Mouse (Mus musculus): Measurements from ENCODE around the gene Scyl1.

DNA sequence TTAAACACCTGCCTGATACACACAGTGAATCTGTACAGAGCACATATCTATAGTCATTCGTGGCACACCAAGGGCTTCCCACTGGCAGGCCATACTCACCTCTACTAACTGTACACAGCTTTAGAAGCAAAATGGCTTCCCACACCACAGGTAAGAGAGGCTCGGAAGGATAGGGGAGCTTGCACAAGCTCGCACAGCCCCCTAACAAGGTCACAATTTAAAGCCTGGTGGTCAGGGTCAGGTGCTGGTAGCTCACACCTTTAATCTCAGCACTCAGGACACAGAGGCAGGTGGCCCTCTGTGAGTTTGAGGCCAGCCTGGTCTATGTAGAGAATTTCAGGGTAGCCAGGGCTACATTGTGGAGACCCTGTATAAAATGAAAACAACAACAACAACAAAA lies 42.3 kb upstream of the Scyl1 start:
- TF ChIP-seq POLR2A (IDR thresholded peaks at IDR 0.05; ENCODE audit: borderline replicate concordance, insufficient read depth, low read length) (no peak), CTCF (IDR thresholded peaks at IDR 0.05; ENCODE audit: borderline replicate concordance, insufficient read depth, low read depth, low read length) (no peak)
